Mouse (Mus musculus) limb, embryonic 11.5 days (tissue): Measurements from ENCODE around the gene Acvr1. TPM values are rescaled to one million over a fixed set of nuclear protein-coding genes. Genes with fewer than 3 reads are reported as not detected.

Experiments used
- ATAC-seq: fragments of 200-750 bp; cut with Nextera tagmentation; 2 replicates; pipeline ENCODE4 v1.8.0; 2017; ENCODE audit warnings: low read depth; ENCODE audit not compliant: insufficient number of reproducible peaks, low FRiP score, low TSS enrichment
- DNase-seq: peaks from one replicate; pipeline ENCODE4 v3.0.0-alpha.2; 2015; ENCODE audit warnings: low spot score
- H3K27ac ChIP-seq: fragments of 300-500 bp; sonication (generic); replicated peaks from 2 replicates; pipeline ENCODE4 v1.5.1; 2014; ENCODE audit warnings: low read depth, mild to moderate bottlenecking, low read length
- H3K27me3 ChIP-seq: fragments of 300-500 bp; sonication (generic); 2 replicates; pipeline ENCODE4 v1.6.1; 2014; ENCODE audit warnings: mild to moderate bottlenecking, low read length, mixed read lengths; ENCODE audit not compliant: control insufficient read depth, insufficient read depth
- H3K36me3 ChIP-seq: fragments of 300-500 bp; sonication (generic); 2 replicates; pipeline ENCODE4 v1.6.1; 2014; ENCODE audit warnings: mild to moderate bottlenecking, low read length, moderate library complexity, mixed read lengths; ENCODE audit not compliant: control insufficient read depth, insufficient read depth
- H3K4me1 ChIP-seq: fragments of 300-500 bp; sonication (generic); 2 replicates; pipeline ENCODE4 v1.6.1; 2014; ENCODE audit warnings: low read length, mixed read lengths; ENCODE audit not compliant: control insufficient read depth, insufficient read depth
- H3K4me2 ChIP-seq: fragments of 300-500 bp; sonication (generic); 2 replicates; pipeline ENCODE4 v1.6.1; 2014; ENCODE audit warnings: low read depth, mild to moderate bottlenecking, moderate library complexity; ENCODE audit not compliant: severe bottlenecking
- H3K4me3 ChIP-seq: fragments of 300-500 bp; sonication (generic); 2 replicates; pipeline ENCODE4 v1.5.1; 2014; ENCODE audit warnings: low read depth, low read length
- H3K9ac ChIP-seq: fragments of 300-500 bp; sonication (generic); 2 replicates; pipeline ENCODE4 v1.6.1; 2014; ENCODE audit warnings: mild to moderate bottlenecking, low read length
- H3K9me3 ChIP-seq: fragments of 300-500 bp; sonication (generic); 2 replicates; pipeline ENCODE4 v1.6.1; 2016; ENCODE audit warnings: low read length; ENCODE audit not compliant: control insufficient read depth
- WGBS: fragments of 180-500 bp; shearing (Covaris S2); extraction: QIAGEN DNeasy Blood & Tissue Kit; methylation state at CpG from one replicate; pipeline ENCODE4 v1.1.7; 2014; 5-methylcytosine and 5-hydroxymethylcytosine counted together
- polyA plus RNA-seq: library from polyadenylated mRNA; unstranded; fragments of >200 nt; fragmentation: Nextera tagmentation; extraction: Ambion mirVana; gene quantifications from 2 replicates; pipeline ENCODE4 v1.2.1, GENCODE M21; 2014

Gene Acvr1
- polyA plus RNA-seq, 1 experiment from 2014 or later = 5.8 TPM

GRCm38 (mm10) chr2:58523894-58524293 is 43.1 kb downstream of the Acvr1 start:
- 93% methylated on average over 5 of the region's 5 CpGs for WGBS
- DNase-seq = no peak
- no peaks in the 10 kb centered on the region for H3K36me3 ChIP-seq
- no peak overlapping the region for H3K9ac ChIP-seq
- no peaks in the 10 kb centered on the region for H3K27me3 ChIP-seq
- no peak overlapping the region for H3K27ac ChIP-seq
- H3K4me3 ChIP-seq = no peak overlapping the region
- H3K4me1 ChIP-seq = no peaks in the 10 kb centered on the region
- no peak overlapping the region for H3K4me2 ChIP-seq
- H3K9me3 ChIP-seq = no peaks in the 10 kb centered on the region
- ATAC-seq = no peak

- no peaks in the 10 kb centered on the region for H3K27me3 ChIP-seq
- H3K4me2 ChIP-seq = no peak overlapping the region
- no peaks in the 10 kb centered on the region for H3K36me3 ChIP-seq
- no peaks in the 10 kb centered on the region for H3K9me3 ChIP-seq
- ATAC-seq = no peak
- H3K27ac ChIP-seq = no peak overlapping the region
- H3K4me1 ChIP-seq = no peaks in the 10 kb centered on the region
- H3K9ac ChIP-seq = no peak overlapping the region
- no peak overlapping the region for H3K4me3 ChIP-seq
- WGBS = 86% methylated on average over 12 of the region's 12 CpGs
- no peak for DNase-seq
Measured at GRCm38 (mm10) chr2:58523097-58523496, 43.9 kb downstream of the Acvr1 start.

GRCm38 (mm10) chr2:58521621-58522020 is 45.3 kb downstream of the Acvr1 start:
- WGBS = 83% methylated on average over 6 of the region's 6 CpGs
- Histone ChIP-seq H3K4me1 (no peaks in the 10 kb centered on the region), H3K27ac (no peak overlapping the region), H3K9me3 (no peaks in the 10 kb centered on the region), H3K9ac (no peak overlapping the region), H3K27me3 (no peaks in the 10 kb centered on the region), H3K4me3 (no peak overlapping the region), H3K36me3 (no peaks in the 10 kb centered on the region), H3K4me2 (no peak overlapping the region)
- DNase-seq (no peak), ATAC-seq (no peak)

- Histone ChIP-seq H3K27ac (no peak overlapping the region), H3K9me3 (no peaks in the 10 kb centered on the region), H3K4me1 (peaks cover 3% of the 10 kb centered on the region), H3K4me2 (no peak overlapping the region), H3K27me3 (no peaks in the 10 kb centered on the region), H3K36me3 (no peaks in the 10 kb centered on the region), H3K4me3 (no peak overlapping the region), H3K9ac (no peak overlapping the region)
- 95% methylated on average over 9 of the region's 9 CpGs for WGBS
- no peak for DNase-seq
- no peak for ATAC-seq
Measured at GRCm38 (mm10) chr2:58520727-58521126, 46.2 kb downstream of the Acvr1 start.

DNA sequence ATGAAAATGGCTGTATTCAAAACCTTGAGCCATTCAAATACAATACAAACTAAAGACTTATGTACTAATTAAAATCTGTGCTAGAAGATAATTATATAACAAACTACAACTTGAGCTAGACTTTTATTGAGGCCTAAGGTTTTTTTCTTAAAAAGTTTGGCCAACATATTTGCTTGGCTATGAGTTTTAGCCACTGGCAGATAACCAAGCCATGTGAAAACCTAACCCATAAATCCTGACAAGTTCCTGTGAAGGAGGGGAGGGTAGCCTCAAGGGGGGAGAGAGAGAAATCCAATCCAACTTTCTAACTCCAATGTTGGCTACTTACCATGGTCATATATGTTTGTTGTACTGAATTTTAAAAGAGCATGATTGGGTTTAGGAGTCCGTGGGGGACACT is 48.4 kb downstream of the Acvr1 start:
- peaks cover 3% of the 10 kb centered on the region for H3K4me1 ChIP-seq
- no peak overlapping the region for H3K9ac ChIP-seq
- H3K27ac ChIP-seq = no peak overlapping the region
- H3K36me3 ChIP-seq = no peaks in the 10 kb centered on the region
- ATAC-seq (no peak), DNase-seq (no peak)
- 86% methylated on average over 1 of the region's 1 CpGs for WGBS
- H3K9me3 ChIP-seq = no peaks in the 10 kb centered on the region
- H3K4me2 ChIP-seq = no peak overlapping the region
- no peaks in the 10 kb centered on the region for H3K27me3 ChIP-seq
- no peak overlapping the region for H3K4me3 ChIP-seq

- DNase-seq = no peak
- Histone ChIP-seq H3K4me1 (peaks cover 3% of the 10 kb centered on the region), H3K4me3 (no peak overlapping the region), H3K4me2 (no peak overlapping the region), H3K27me3 (no peaks in the 10 kb centered on the region), H3K36me3 (no peaks in the 10 kb centered on the region), H3K9me3 (no peaks in the 10 kb centered on the region), H3K27ac (no peak overlapping the region), H3K9ac (no peak overlapping the region)
- WGBS = 76% methylated on average over 6 of the region's 6 CpGs
- ATAC-seq = no peak
Measured at GRCm38 (mm10) chr2:58516920-58517319, 50.0 kb downstream of the Acvr1 start.

- Histone ChIP-seq H3K9ac (no peak overlapping the region), H3K27me3 (no peaks in the 10 kb centered on the region), H3K4me1 (peaks cover 3% of the 10 kb centered on the region), H3K4me2 (no peak overlapping the region), H3K27ac (no peak overlapping the region), H3K4me3 (no peak overlapping the region), H3K36me3 (no peaks in the 10 kb centered on the region; the same call in 1 of the 2 replicates), H3K9me3 (no peaks in the 10 kb centered on the region)
- DNase-seq = no peak
- ATAC-seq = no peak
- 39% methylated on average over 15 of the region's 15 CpGs for WGBS
Measured at GRCm38 (mm10) chr2:58516000-58516399, 51.0 kb downstream of the Acvr1 start.

DNA sequence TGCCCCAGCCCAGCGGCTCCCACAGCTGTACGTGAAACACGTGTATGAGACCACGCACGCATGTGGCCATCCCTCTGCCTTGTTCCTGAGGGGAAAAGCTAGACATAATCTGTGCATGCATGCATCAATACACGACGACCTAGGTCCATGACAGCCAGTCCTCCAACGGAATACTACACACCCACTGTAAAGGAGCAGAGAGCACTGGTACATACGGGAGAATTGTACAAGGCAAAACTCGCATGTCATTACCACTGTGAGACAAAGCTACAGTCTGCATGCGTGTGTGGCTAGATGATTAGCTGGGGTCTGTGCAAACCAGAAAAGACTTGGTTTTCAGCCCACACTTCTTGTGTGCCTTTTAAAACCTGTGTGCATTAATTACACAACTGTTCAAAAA is 52.5 kb downstream of the Acvr1 start:
- no peaks in the 10 kb centered on the region for H3K27me3 ChIP-seq
- DNase-seq = no peak
- H3K4me3 ChIP-seq = no peak overlapping the region
- ATAC-seq = no peak
- no peak overlapping the region for H3K4me2 ChIP-seq
- no peaks in the 10 kb centered on the region for H3K9me3 ChIP-seq
- peaks cover 3% of the 10 kb centered on the region for H3K4me1 ChIP-seq
- H3K9ac ChIP-seq = no peak overlapping the region
- 93% methylated on average over 11 of the region's 11 CpGs for WGBS
- no peaks in the 10 kb centered on the region; the same call in 1 of the 2 replicates for H3K36me3 ChIP-seq
- H3K27ac ChIP-seq = no peak overlapping the region

- Histone ChIP-seq H3K36me3 (no peaks in the 10 kb centered on the region; the same call in 1 of the 2 replicates), H3K27me3 (no peaks in the 10 kb centered on the region), H3K9me3 (no peaks in the 10 kb centered on the region), H3K9ac (no peak overlapping the region), H3K27ac (no peak overlapping the region), H3K4me1 (peaks cover 3% of the 10 kb centered on the region), H3K4me3 (no peak overlapping the region), H3K4me2 (no peak overlapping the region)
- DNase-seq (no peak), ATAC-seq (no peak)
- whole genome bisulfite sequencing = 74% methylated on average over 3 of the region's 3 CpGs
Measured at GRCm38 (mm10) chr2:58513212-58513611, 53.7 kb downstream of the Acvr1 start.
